Mouse (Mus musculus) kidney, embryonic 14.5 days (tissue): ENCODE results near the gene Mrpl43. TPM values are rescaled to one million over a fixed set of nuclear protein-coding genes. Genes with fewer than 3 reads are reported as not detected.

Experiments
- ATAC-seq: fragments of 200-750 bp; cut with Nextera tagmentation; 2 replicates; pipeline ENCODE4 v1.8.0; 2017; ENCODE audit warnings: moderate number of reproducible peaks, mild to moderate bottlenecking, moderate TSS enrichment, moderate library complexity; ENCODE audit not compliant: low FRiP score, low TSS enrichment
- H3K27ac ChIP-seq: fragments of 300-500 bp; sonication (generic); 2 replicates; pipeline ENCODE4 v1.5.1; 2014; ENCODE audit warnings: low read depth, mild to moderate bottlenecking, low read length, moderate library complexity, mixed read lengths
- H3K27me3 ChIP-seq: fragments of 300-500 bp; sonication (generic); 2 replicates; pipeline ENCODE4 v1.6.1; 2014; ENCODE audit warnings: mild to moderate bottlenecking, low read length; ENCODE audit not compliant: control insufficient read depth, insufficient read depth
- H3K36me3 ChIP-seq: fragments of 300-500 bp; sonication (generic); 2 replicates; pipeline ENCODE4 v1.6.1; 2014; ENCODE audit warnings: low read length, mixed read lengths; ENCODE audit not compliant: control insufficient read depth, insufficient read depth
- H3K4me1 ChIP-seq: fragments of 300-500 bp; sonication (generic); 2 replicates; pipeline ENCODE4 v1.6.1; 2014; ENCODE audit warnings: low read length, mixed read lengths; ENCODE audit not compliant: control insufficient read depth, insufficient read depth
- H3K4me2 ChIP-seq: fragments of 300-500 bp; sonication (generic); replicated peaks from 2 replicates; pipeline ENCODE4 v1.6.1; 2014; ENCODE audit warnings: low read depth, mild to moderate bottlenecking, low read length
- H3K4me3 ChIP-seq: fragments of 300-500 bp; sonication (generic); 2 replicates; pipeline ENCODE4 v1.5.1; 2014; ENCODE audit warnings: mild to moderate bottlenecking, low read length
- H3K9ac ChIP-seq: fragments of 300-500 bp; sonication (generic); 2 replicates; pipeline ENCODE4 v1.6.1; 2014; ENCODE audit warnings: low read depth, mild to moderate bottlenecking, low read length, moderate library complexity
- H3K9me3 ChIP-seq: fragments of 300-500 bp; sonication (generic); 2 replicates; pipeline ENCODE4 v1.6.1; 2016; ENCODE audit warnings: low read length; ENCODE audit not compliant: control insufficient read depth
- WGBS: fragments of 180-500 bp; shearing (Covaris S2); extraction: QIAGEN DNeasy Blood & Tissue Kit; methylation state at CpG from one replicate; pipeline ENCODE4 v1.1.7; 2014; 5-methylcytosine and 5-hydroxymethylcytosine counted together
- polyA plus RNA-seq: library from polyadenylated mRNA; unstranded; fragments of >200 nt; fragmentation: Nextera tagmentation; extraction: Ambion mirVana; gene quantifications from 2 replicates; pipeline ENCODE4 v1.2.1, GENCODE M21; 2014

The Mrpl43 gene
- polyA plus RNA-seq, 1 experiment from 2014 or later: 69.9 TPM

DNA sequence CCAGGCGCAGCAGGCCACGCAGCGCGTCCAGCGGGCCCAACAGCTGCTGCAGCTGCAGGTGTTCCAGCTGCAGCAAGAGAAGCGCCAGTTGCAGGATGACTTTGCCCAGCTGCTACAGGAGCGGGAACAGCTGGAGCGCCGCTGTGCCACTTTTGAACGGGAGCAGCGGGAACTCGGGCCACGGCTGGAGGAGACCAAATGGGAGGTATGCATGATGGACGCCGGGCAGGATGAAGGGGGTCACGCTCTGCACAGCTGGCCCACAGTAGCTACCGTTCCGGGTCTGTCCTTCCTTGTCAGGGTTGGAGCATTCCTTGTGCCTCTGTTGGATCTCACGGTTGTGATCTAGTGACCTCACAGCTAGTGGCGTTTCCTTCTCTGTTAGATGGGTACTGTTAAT, 18.5 kb upstream of the Mrpl43 start:
- H3K9me3 ChIP-seq: no peaks in the 10 kb centered on the region
- ATAC-seq: no peak
- H3K4me2 ChIP-seq: no peak overlapping the region
- peaks cover 65% of the 10 kb centered on the region for H3K36me3 ChIP-seq
- no peak overlapping the region for H3K4me3 ChIP-seq
- no peak overlapping the region for H3K27ac ChIP-seq
- peaks cover 26% of the 10 kb centered on the region for H3K4me1 ChIP-seq
- H3K9ac ChIP-seq: no peak overlapping the region
- no peaks in the 10 kb centered on the region for H3K27me3 ChIP-seq
- 79% methylated on average over 20 of the region's 20 CpGs for WGBS

DNA sequence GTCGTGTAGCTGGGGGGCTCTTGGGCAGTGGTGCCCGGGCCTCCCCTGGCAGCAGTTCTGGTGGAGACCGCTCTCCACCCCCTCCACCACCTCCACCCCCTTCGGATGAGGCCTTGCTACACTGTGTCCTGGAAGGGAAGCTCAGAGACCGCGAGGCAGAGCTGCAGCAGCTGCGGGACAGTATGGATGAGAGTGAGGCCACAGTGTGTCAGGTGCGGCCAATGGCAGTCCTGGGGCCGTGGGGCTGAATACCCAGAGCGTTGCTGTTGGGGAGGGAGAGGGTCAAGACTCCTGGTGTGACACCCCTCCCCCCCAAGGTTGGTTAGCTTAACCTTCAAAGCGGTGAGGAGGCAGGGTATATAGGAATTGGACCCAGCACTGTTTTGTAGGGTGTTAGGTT, 17.8 kb upstream of the Mrpl43 start:
- no peak overlapping the region for H3K27ac ChIP-seq
- peaks cover 65% of the 10 kb centered on the region for H3K36me3 ChIP-seq
- H3K9ac ChIP-seq: no peak overlapping the region
- no peak; the same call in 1 of the 2 replicates for ATAC-seq
- 79% methylated on average over 11 of the region's 11 CpGs for WGBS
- H3K9me3 ChIP-seq: no peaks in the 10 kb centered on the region
- no peaks in the 10 kb centered on the region for H3K27me3 ChIP-seq
- peaks cover 34% of the 10 kb centered on the region for H3K4me1 ChIP-seq
- no peak overlapping the region for H3K4me3 ChIP-seq
- H3K4me2 ChIP-seq: no peak overlapping the region

DNA sequence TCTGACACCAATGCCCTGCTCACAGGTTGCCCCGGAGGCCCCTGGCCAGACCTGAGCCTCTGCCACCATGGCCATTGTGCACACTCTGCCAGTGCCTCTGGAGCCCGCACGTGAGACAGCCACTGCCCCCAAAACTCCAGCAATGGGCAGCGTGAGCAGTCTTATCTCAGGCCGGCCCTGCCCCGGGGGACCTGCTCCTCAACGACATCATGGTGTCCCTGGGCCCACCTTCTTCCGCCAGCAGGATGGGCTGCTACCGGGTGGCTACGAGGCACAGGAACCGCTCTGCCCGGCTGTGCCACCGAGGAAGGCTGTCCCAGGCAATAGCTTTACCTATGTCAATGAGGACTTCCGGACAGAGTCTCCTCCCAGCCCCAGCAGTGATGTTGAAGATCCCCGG, 15.1 kb upstream of the Mrpl43 start:
- Histone ChIP-seq H3K27ac (no peak overlapping the region), H3K9ac (peak overlapping the region; percentile 18; the same call in 1 of the 2 replicates), H3K9me3 (no peaks in the 10 kb centered on the region), H3K27me3 (no peaks in the 10 kb centered on the region), H3K4me2 (no peak overlapping the region), H3K4me1 (peaks cover 41% of the 10 kb centered on the region), H3K4me3 (no peak overlapping the region), H3K36me3 (peaks cover 46% of the 10 kb centered on the region)
- 90% methylated on average over 15 of the region's 15 CpGs for WGBS
- no peak for ATAC-seq

DNA sequence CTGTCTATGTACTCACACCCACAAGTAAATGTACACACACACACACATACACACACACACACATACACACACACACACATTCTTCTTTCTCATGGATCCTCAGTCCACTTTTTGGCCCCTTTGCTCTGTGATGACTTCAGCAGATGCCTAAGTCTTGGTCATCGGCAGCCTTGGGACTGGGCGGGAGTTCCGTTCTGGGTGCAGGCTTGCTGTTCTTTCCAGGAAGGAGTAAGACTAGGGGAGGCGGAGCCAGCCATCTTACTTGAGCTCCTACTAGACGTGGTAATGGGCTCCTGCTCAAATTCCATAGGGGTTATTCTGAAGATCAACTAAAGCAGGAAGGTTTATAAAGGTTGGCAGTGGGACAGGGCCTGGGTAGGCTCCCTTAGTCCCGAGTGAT, 14.1 kb upstream of the Mrpl43 start:
- H3K4me1 ChIP-seq: peaks cover 47% of the 10 kb centered on the region
- peak overlapping the region; percentile 30 for H3K4me2 ChIP-seq
- WGBS: 50% methylated on average over 6 of the region's 6 CpGs
- no peaks in the 10 kb centered on the region for H3K9me3 ChIP-seq
- H3K9ac ChIP-seq: peak overlapping the region; percentile 18; the same call in 1 of the 2 replicates
- no peak overlapping the region for H3K27ac ChIP-seq
- H3K27me3 ChIP-seq: no peaks in the 10 kb centered on the region
- no peak for ATAC-seq
- peaks cover 36% of the 10 kb centered on the region for H3K36me3 ChIP-seq
- H3K4me3 ChIP-seq: peak overlapping the region; percentile 4; the same call in 1 of the 2 replicates

DNA sequence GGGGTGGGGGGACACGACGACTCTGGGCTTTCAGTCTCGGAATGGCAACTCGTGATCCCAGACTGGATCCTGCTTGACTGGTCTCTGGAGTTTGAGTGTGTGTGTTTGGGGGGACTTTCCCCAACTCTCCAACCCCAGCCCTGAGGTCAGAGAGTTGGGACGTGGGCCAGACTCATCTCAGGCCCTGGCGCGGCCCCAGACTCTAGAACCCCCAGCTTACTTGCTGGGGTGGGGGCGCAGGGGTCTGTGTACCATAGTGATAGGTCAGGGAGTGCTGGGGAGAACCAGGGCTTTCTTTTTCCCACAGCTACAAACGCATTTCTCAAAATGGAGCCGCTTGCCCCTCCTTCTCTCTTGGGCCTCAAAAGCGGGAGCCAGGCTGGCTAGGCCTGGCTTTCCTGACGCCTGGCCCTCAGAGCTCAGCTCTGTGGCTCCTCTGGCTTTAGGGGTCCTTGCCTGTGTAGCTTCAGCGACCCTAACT, 12.1 kb upstream of the Mrpl43 start:
- Histone ChIP-seq H3K27me3 (no peaks in the 10 kb centered on the region), H3K4me3 (peak overlapping the region; percentile 80), H3K27ac (peak overlapping the region; percentile 100), H3K36me3 (peaks cover 21% of the 10 kb centered on the region), H3K4me1 (peaks cover 58% of the 10 kb centered on the region), H3K9ac (peak overlapping the region; percentile 85), H3K9me3 (no peaks in the 10 kb centered on the region), H3K4me2 (peak overlapping the region; percentile 96)
- WGBS: 3% methylated on average over 13 of the region's 13 CpGs
- peak; percentile 1; the same call in 1 of the 2 replicates for ATAC-seq

- Histone ChIP-seq H3K4me1 (peaks cover 61% of the 10 kb centered on the region), H3K27ac (peak overlapping the region; percentile 100), H3K27me3 (no peaks in the 10 kb centered on the region), H3K4me2 (peak overlapping the region; percentile 96), H3K9ac (peak overlapping the region; percentile 85), H3K9me3 (no peaks in the 10 kb centered on the region), H3K36me3 (peaks cover 20% of the 10 kb centered on the region), H3K4me3 (peak overlapping the region; percentile 80)
- ATAC-seq: peak; percentile 72
- under 1% methylated on average over 44 of the region's 48 CpGs for WGBS
Measured at GRCm38 (mm10) chr19:45017909-45018308, 11.7 kb upstream of the Mrpl43 start.

- ATAC-seq: peak; percentile 67
- Histone ChIP-seq H3K4me1 (peaks cover 61% of the 10 kb centered on the region), H3K9ac (peak overlapping the region; percentile 85), H3K9me3 (no peaks in the 10 kb centered on the region), H3K4me3 (peak overlapping the region; percentile 80), H3K4me2 (peak overlapping the region; percentile 96), H3K27me3 (no peaks in the 10 kb centered on the region), H3K27ac (peak overlapping the region; percentile 100), H3K36me3 (peaks cover 19% of the 10 kb centered on the region)
- under 1% methylated on average over 27 of the region's 27 CpGs for WGBS
Measured at GRCm38 (mm10) chr19:45017216-45017771, 11.1 kb upstream of the Mrpl43 start.

DNA sequence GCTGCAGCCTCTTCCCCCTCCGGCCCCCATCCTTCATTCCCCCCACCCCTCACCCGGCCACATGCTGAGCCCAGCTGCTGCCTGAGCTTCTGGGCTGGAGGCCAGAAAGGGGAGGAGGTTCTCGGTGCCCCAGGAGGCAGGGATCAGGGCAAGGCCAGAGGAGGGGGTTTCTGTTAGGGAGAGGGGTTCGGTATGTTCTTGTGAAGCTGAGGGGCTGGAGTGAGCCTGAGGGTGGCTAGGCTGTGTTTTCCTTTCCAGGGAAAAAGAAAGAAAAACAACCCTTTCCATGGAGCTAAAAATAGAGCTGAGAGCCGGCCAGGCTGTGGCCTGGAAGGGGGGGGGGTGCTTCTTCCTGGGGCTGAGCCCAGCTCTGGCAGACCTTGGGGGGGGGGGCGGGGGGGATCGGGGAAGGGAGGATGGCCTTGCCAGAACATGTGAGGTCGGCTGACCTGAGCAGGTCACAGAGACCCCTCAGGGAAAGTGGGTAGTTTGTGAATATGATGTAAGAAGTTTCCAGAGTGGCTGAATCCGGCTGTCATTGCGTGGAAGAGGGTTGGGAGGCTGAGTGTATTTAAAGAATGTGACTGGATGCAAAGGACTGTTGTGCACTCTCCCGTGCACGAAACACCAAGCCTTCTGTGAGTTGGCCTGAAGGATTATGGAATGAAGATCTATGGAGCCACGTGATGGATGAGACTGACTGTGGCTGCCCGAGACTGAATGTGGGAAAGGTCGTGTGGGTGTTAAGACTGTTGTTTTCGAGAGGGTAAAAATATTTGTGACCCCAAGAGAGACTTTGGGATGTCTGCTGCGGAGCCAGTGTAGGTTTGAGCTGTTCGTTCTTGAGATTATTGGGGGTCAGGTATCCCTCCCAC, 10.3 kb upstream of the Mrpl43 start:
- peak overlapping the region; percentile 80 for H3K4me3 ChIP-seq
- under 1% methylated on average over 18 of the region's 18 CpGs for WGBS
- peaks cover 56% of the 10 kb centered on the region for H3K4me1 ChIP-seq
- peak overlapping the region; percentile 100 for H3K27ac ChIP-seq
- H3K27me3 ChIP-seq: no peaks in the 10 kb centered on the region
- ATAC-seq: peak; percentile 44
- peaks cover 19% of the 10 kb centered on the region for H3K36me3 ChIP-seq
- H3K9ac ChIP-seq: peak overlapping the region; percentile 85; the same call in 1 of the 2 replicates
- peak overlapping the region; percentile 96 for H3K4me2 ChIP-seq
- no peaks in the 10 kb centered on the region for H3K9me3 ChIP-seq
